Comparison of ENCODE assay signal across 9 mouse cellular contexts in genomic region chr5:92997428-92998120, GRCm38 (mm10). TPM values are rescaled to one million over a fixed set of nuclear protein-coding genes. Genes with fewer than 3 reads are reported as not detected.
DNase-seq lines count a peak whose midpoint lies in the region; ATAC-seq lines count a peak whose summit lies in the region.
"Had no signal": no experiment of that assay in that cellular context is flagged by ENCODE, and none has a peak within 500 bp of the region (broad histone marks: within the 10 kb centered on the region; RNA-seq: fewer than 3 reads in every experiment).

No protein-coding gene starts in this region.

- no peaks in the 10 kb centered on the region for H3K36me3 ChIP-seq in embryonic facial prominence, embryonic 11.5 days (replicated peaks; ENCODE audit: control insufficient read depth, insufficient read depth, low read depth, low read length)
- H3K36me3 ChIP-seq in hindbrain, embryonic 11.5 days (ENCODE audit: control insufficient read depth, insufficient read depth, low read length): no peaks in the 10 kb centered on the region
- H3K36me3 ChIP-seq in limb, embryonic 15.5 days: no peaks in the 10 kb centered on the region
- H3K36me3 ChIP-seq in stomach, embryonic 15.5 days: no peaks in the 10 kb centered on the region

- no peaks in the 10 kb centered on the region for H3K27me3 ChIP-seq in embryonic facial prominence, embryonic 11.5 days (ENCODE audit: control insufficient read depth, insufficient read depth, low read length)
- no peaks in the 10 kb centered on the region for H3K27me3 ChIP-seq in hindbrain, embryonic 11.5 days (ENCODE audit: control insufficient read depth, insufficient read depth, low read length)
- H3K27me3 ChIP-seq in limb, embryonic 15.5 days: no peaks in the 10 kb centered on the region
- no peaks in the 10 kb centered on the region for H3K27me3 ChIP-seq in stomach, embryonic 15.5 days (replicated peaks)

- no peak overlapping the region for H3K4me3 ChIP-seq in embryonic facial prominence, embryonic 11.5 days (ENCODE audit: low read depth, low read length)
- H3K4me3 ChIP-seq in hindbrain, embryonic 11.5 days (ENCODE audit: low read depth, low read length): no peak overlapping the region
- H3K4me3 ChIP-seq in limb, embryonic 15.5 days: no peak overlapping the region
- no peak overlapping the region for H3K4me3 ChIP-seq in stomach, embryonic 15.5 days (replicated peaks)

- ATAC-seq in embryonic facial prominence, embryonic 11.5 days (replicated peaks; ENCODE audit: insufficient number of reproducible peaks, low FRiP score, low TSS enrichment, low read depth): peak; percentile 89
- 0 out of 2 replicates have a peak, but pooled peaks have one; percentile 38 for ATAC-seq in hindbrain, embryonic 11.5 days (ENCODE audit: low FRiP score)
- ATAC-seq in limb, embryonic 15.5 days (ENCODE audit: insufficient number of reproducible peaks, low FRiP score, low TSS enrichment, low read depth): peak; percentile 83
- ATAC-seq in stomach, embryonic 15.5 days (ENCODE audit: insufficient read depth, low FRiP score, low read depth): peak; percentile 88
- ATAC-seq in megakaryocyte progenitor cell, adult 5-6 weeks (replicated peaks; ENCODE audit: poor library complexity): no peak

- 20% methylated on average over 5 of the region's 5 CpGs for WGBS in embryonic facial prominence, embryonic 11.5 days
- 49% methylated on average over 5 of the region's 5 CpGs for WGBS in hindbrain, embryonic 11.5 days
- WGBS in limb, embryonic 15.5 days: 16% methylated on average over 5 of the region's 5 CpGs
- WGBS in stomach, embryonic 15.5 days: 27% methylated on average over 5 of the region's 5 CpGs

- H3K4me1 ChIP-seq in embryonic facial prominence, embryonic 11.5 days (ENCODE audit: control insufficient read depth, insufficient read depth, low read length): peaks cover 4% of the 10 kb centered on the region
- H3K4me1 ChIP-seq in hindbrain, embryonic 11.5 days (replicated peaks; ENCODE audit: control insufficient read depth, insufficient read depth, low read length): no peaks in the 10 kb centered on the region
- H3K4me1 ChIP-seq in limb, embryonic 15.5 days: peaks cover 42% of the 10 kb centered on the region
- H3K4me1 ChIP-seq in stomach, embryonic 15.5 days: peaks cover 23% of the 10 kb centered on the region

- peak; percentile 40 for DNase-seq in Muller cell, postnatal 12 days (ENCODE audit: inconsistent ontology term)
- DNase-seq in embryonic facial prominence, embryonic 11.5 days (ENCODE audit: low spot score): peak; percentile 93
- peak; percentile 42 for DNase-seq in hindbrain, embryonic 11.5 days (ENCODE audit: low spot score)
- DNase-seq in cerebellum, adult 9-10 months: no peak
- DNase-seq in urinary bladder, postnatal 14 days (ENCODE audit: low spot score): no peak

- peak overlapping the region; percentile 93 for H3K27ac ChIP-seq in embryonic facial prominence, embryonic 11.5 days (replicated peaks; ENCODE audit: low read depth, low read length)
- peak overlapping the region; percentile 34; the same call in 1 of the 2 replicates for H3K27ac ChIP-seq in hindbrain, embryonic 11.5 days (ENCODE audit: low read depth, low read length)
- H3K27ac ChIP-seq in limb, embryonic 15.5 days: peak overlapping the region; percentile 89
- peak overlapping the region; percentile 97 for H3K27ac ChIP-seq in stomach, embryonic 15.5 days

- peak overlapping the region; percentile 5; the same call in 1 of the 2 replicates for H3K9ac ChIP-seq in embryonic facial prominence, embryonic 11.5 days (replicated peaks; ENCODE audit: low read length)
- H3K9ac ChIP-seq in hindbrain, embryonic 11.5 days (ENCODE audit: low read depth, low read length): no peak overlapping the region
- H3K9ac ChIP-seq in limb, embryonic 15.5 days: no peak overlapping the region
- no peak overlapping the region for H3K9ac ChIP-seq in stomach, embryonic 15.5 days

- H3K4me2 ChIP-seq in embryonic facial prominence, embryonic 11.5 days (ENCODE audit: low read depth, low read length): 0 out of 2 replicates have a peak overlapping the region, but pooled peaks have one; percentile 8
- no peak overlapping the region for H3K4me2 ChIP-seq in hindbrain, embryonic 11.5 days (replicated peaks; ENCODE audit: low read depth, low read length)
- H3K4me2 ChIP-seq in limb, embryonic 15.5 days: 0 out of 2 replicates have a peak overlapping the region, but pooled peaks have one; percentile 2
- no peak overlapping the region for H3K4me2 ChIP-seq in stomach, embryonic 15.5 days

- H3K9me3 ChIP-seq in embryonic facial prominence, embryonic 11.5 days (replicated peaks; ENCODE audit: control insufficient read depth, low read length): no peaks in the 10 kb centered on the region
- H3K9me3 ChIP-seq in hindbrain, embryonic 11.5 days (ENCODE audit: control insufficient read depth, low read length): no peaks in the 10 kb centered on the region
- no peaks in the 10 kb centered on the region for H3K9me3 ChIP-seq in limb, embryonic 15.5 days
- H3K9me3 ChIP-seq in stomach, embryonic 15.5 days: no peaks in the 10 kb centered on the region

RNA-seq across cellular contexts. Expression of gene Sowahb, which starts 47.2 kb away (rescaled TPM):
- polyA plus RNA-seq in embryonic facial prominence, embryonic 11.5 days (2014; fragmentation: Nextera tagmentation; extraction: Ambion mirVana): 0.45 and 0.66 TPM in 2 replicates
- polyA plus RNA-seq in hindbrain, embryonic 11.5 days (2014; fragmentation: Nextera tagmentation; extraction: Ambion mirVana): 0.25 and 0.32 TPM in 2 replicates
- polyA plus RNA-seq in limb, embryonic 15.5 days (2015; fragmentation: Nextera tagmentation; extraction: Ambion mirVana): 0.41 and 0.65 TPM in 2 replicates
- polyA plus RNA-seq in stomach, embryonic 15.5 days (2015; fragmentation: Nextera tagmentation; extraction: Ambion mirVana): 1.8 and 3.0 TPM in 2 replicates
- total RNA-seq in megakaryocyte progenitor cell, adult 5-6 weeks (2015): not detected in 2 replicates
- total RNA-seq in megakaryocyte progenitor cell, adult 5-6 weeks (2017): not detected in 2 replicates
- polyA plus RNA-seq: neural tube, embryonic 14.5 days had no signal

Comparison
In these comparisons a context has a peak if more than half of its experiments do, and no peak if none do; other contexts are left out.
1. DNase-seq: peak in Muller cell, postnatal 12 days (single experiment), embryonic facial prominence, embryonic 11.5 days (single experiment) and hindbrain, embryonic 11.5 days (single experiment); none in cerebellum, adult 9-10 months (single experiment) and urinary bladder, postnatal 14 days (single experiment).
2. H3K27ac ChIP-seq: peak in every context shown above with its lines; median percentile 97 in stomach, embryonic 15.5 days; 93 in embryonic facial prominence, embryonic 11.5 days; 89 in limb, embryonic 15.5 days; 34 in hindbrain, embryonic 11.5 days.
3. H3K4me2 ChIP-seq: peak in embryonic facial prominence, embryonic 11.5 days (single experiment) and limb, embryonic 15.5 days (single experiment); none in hindbrain, embryonic 11.5 days (single experiment) and stomach, embryonic 15.5 days (single experiment).